Mouse (Mus musculus) kidney, postnatal 0 days (tissue): ENCODE data around the gene Slc22a12. TPM values are rescaled to one million over a fixed set of nuclear protein-coding genes. Genes with fewer than 3 reads are reported as not detected.

Experiments
- ATAC-seq: fragments of 200-750 bp; cut with Nextera tagmentation; replicated peaks from 2 replicates; pipeline ENCODE4 v1.8.0; 2017; ENCODE audit warnings: low read depth, moderate number of reproducible peaks, moderate TSS enrichment, moderate library complexity; ENCODE audit not compliant: low FRiP score
- DNase-seq: peaks from one replicate; pipeline ENCODE4 v3.0.0-alpha.2; 2016; ENCODE audit warnings: low spot score
- H3K27ac ChIP-seq: fragments of 300-500 bp; sonication (generic); 2 replicates; pipeline ENCODE4 v1.5.1; 2014; ENCODE audit warnings: mild to moderate bottlenecking
- H3K27me3 ChIP-seq: fragments of 300-500 bp; sonication (generic); 2 replicates; pipeline ENCODE4 v1.6.1; 2014; ENCODE audit warnings: low read length, mixed read lengths; ENCODE audit not compliant: insufficient read depth
- H3K36me3 ChIP-seq: fragments of 300-500 bp; sonication (generic); 2 replicates; pipeline ENCODE4 v1.6.1; 2014; ENCODE audit warnings: low read length, mixed read lengths; ENCODE audit not compliant: insufficient read depth
- H3K4me1 ChIP-seq: fragments of 300-500 bp; sonication (generic); replicated peaks from 2 replicates; pipeline ENCODE4 v1.6.1; 2014; ENCODE audit warnings: antibody characterized with exemption, low read length, mixed read lengths; ENCODE audit not compliant: insufficient read depth
- H3K4me2 ChIP-seq: fragments of 300-500 bp; sonication (generic); 2 replicates; pipeline ENCODE4 v1.6.1; 2014; ENCODE audit warnings: mild to moderate bottlenecking, low read length, moderate library complexity, mixed read lengths
- H3K4me3 ChIP-seq: fragments of 300-500 bp; sonication (generic); replicated peaks from 2 replicates; pipeline ENCODE4 v1.5.1; 2014; ENCODE audit warnings: low read depth, low read length
- H3K9ac ChIP-seq: fragments of 300-500 bp; sonication (generic); 2 replicates; pipeline ENCODE4 v1.6.1; 2014; ENCODE audit warnings: low read depth, low read length
- H3K9me3 ChIP-seq: fragments of 300-500 bp; sonication (generic); replicated peaks from 2 replicates; pipeline ENCODE4 v1.6.1; 2016; ENCODE audit warnings: low read length, inconsistent platforms, mixed read lengths
- CTCF ChIP-seq: IDR thresholded peaks from 2 replicates; pipeline ENCODE4 v1.5.1; 2016; ENCODE audit warnings: antibody characterized with exemption, low read depth, mild to moderate bottlenecking, moderate library complexity
- WGBS: fragments of 180-500 bp; shearing (Covaris S2); extraction: QIAGEN DNeasy Blood & Tissue Kit; methylation state at CpG from one replicate; pipeline ENCODE4 v1.1.7; 2014; 5-methylcytosine and 5-hydroxymethylcytosine counted together
- polyA plus RNA-seq: library from polyadenylated mRNA; unstranded; fragments of >200 nt; fragmentation: Nextera tagmentation; extraction: Ambion mirVana; gene quantifications from 2 replicates; pipeline ENCODE4 v1.2.1, GENCODE M21; 2015

Slc22a12 gene
- polyA plus RNA-seq, 1 experiment from 2014 or later, result 21.8 TPM

- peaks cover 9% of the 10 kb centered on the region; the same call in 1 of the 2 replicates for H3K4me1 ChIP-seq
- peak overlapping the region; percentile 70; the same call in 1 of the 2 replicates for H3K27ac ChIP-seq
- H3K4me3 ChIP-seq, result peak overlapping the region; percentile 44
- H3K36me3 ChIP-seq, result no peaks in the 10 kb centered on the region
- H3K27me3 ChIP-seq, result no peaks in the 10 kb centered on the region
- DNase-seq (peak; percentile 64), ATAC-seq (no peak)
- no peak for TF ChIP-seq CTCF
- H3K4me2 ChIP-seq, result peak overlapping the region; percentile 79
- under 1% methylated on average over 56 of the region's 56 CpGs for WGBS
- peak overlapping the region; percentile 61 for H3K9ac ChIP-seq
- H3K9me3 ChIP-seq, result no peaks in the 10 kb centered on the region
Observed at GRCm38 (mm10) chr19:6531011-6531631, 11.7 kb downstream of the Slc22a12 start.

- H3K9me3 ChIP-seq, result no peaks in the 10 kb centered on the region
- H3K4me2 ChIP-seq, result peak overlapping the region; percentile 79; the same call in 1 of the 2 replicates
- H3K4me1 ChIP-seq, result peaks cover 9% of the 10 kb centered on the region; the same call in 1 of the 2 replicates
- TF ChIP-seq CTCF, result no peak
- H3K27ac ChIP-seq, result no peak overlapping the region
- no peaks in the 10 kb centered on the region for H3K36me3 ChIP-seq
- H3K4me3 ChIP-seq, result no peak overlapping the region
- DNase-seq, result no peak
- WGBS, result 22% methylated on average over 13 of the region's 13 CpGs
- ATAC-seq, result no peak
- no peaks in the 10 kb centered on the region for H3K27me3 ChIP-seq
- H3K9ac ChIP-seq, result no peak overlapping the region
Observed at GRCm38 (mm10) chr19:6530359-6530758, 12.5 kb downstream of the Slc22a12 start.

DNA sequence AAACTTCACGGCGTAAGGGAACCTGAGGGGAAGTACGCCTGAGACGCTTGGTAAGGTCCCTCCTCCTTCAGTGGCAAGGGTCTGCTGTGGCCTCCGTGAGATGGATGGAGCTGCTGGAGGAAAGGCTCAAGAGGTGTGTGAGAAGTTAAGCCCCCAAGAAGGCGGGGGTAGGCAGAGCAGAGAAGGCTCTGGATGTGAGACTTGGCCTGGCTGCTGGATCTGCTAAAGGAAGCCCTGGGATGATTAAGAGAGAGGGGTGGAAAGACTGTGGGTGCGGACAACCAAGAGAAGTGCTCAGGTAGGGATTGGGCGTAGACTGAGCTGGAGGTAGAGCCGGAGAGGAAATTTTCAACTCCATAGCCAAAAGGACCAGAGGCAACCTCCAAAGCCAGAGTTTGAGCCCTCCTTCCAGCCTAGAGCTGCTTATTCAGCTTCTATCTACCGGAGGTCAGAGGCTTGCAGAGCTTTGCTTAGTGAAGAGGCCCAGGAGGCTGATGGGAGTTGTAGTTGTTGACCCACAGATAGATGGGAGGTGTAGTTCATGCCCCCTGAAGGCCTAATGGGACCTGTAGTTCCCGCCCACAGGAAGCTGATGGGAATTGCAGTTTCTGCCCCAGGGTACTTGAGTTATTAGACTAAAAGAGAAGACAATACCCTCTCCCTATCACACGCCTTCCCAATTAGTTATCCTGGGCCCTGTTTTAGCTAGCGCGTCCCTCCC, 13.4 kb downstream of the Slc22a12 start:
- TF ChIP-seq CTCF, result peak; percentile 35; the same call in 1 of the 2 replicates
- no peaks in the 10 kb centered on the region for H3K27me3 ChIP-seq
- H3K4me1 ChIP-seq, result peaks cover 9% of the 10 kb centered on the region; the same call in 1 of the 2 replicates
- H3K9ac ChIP-seq, result no peak overlapping the region
- H3K27ac ChIP-seq, result no peak overlapping the region
- H3K36me3 ChIP-seq, result no peaks in the 10 kb centered on the region
- no peak overlapping the region for H3K4me2 ChIP-seq
- no peak for ATAC-seq
- H3K4me3 ChIP-seq, result no peak overlapping the region
- no peaks in the 10 kb centered on the region for H3K9me3 ChIP-seq
- 58% methylated on average over 14 of the region's 14 CpGs for WGBS
- peak; percentile 90 for DNase-seq

- no peak overlapping the region for H3K9ac ChIP-seq
- ATAC-seq (no peak; the same call in 1 of the 2 replicates), DNase-seq (no peak)
- H3K4me2 ChIP-seq, result no peak overlapping the region
- H3K36me3 ChIP-seq, result no peaks in the 10 kb centered on the region
- TF ChIP-seq CTCF, result no peak
- no peaks in the 10 kb centered on the region for H3K9me3 ChIP-seq
- H3K27ac ChIP-seq, result no peak overlapping the region
- H3K27me3 ChIP-seq, result no peaks in the 10 kb centered on the region
- 57% methylated on average over 17 of the region's 17 CpGs for WGBS
- no peak overlapping the region for H3K4me3 ChIP-seq
- peaks cover 9% of the 10 kb centered on the region; the same call in 1 of the 2 replicates for H3K4me1 ChIP-seq
Observed at GRCm38 (mm10) chr19:6527839-6528531, 14.8 kb downstream of the Slc22a12 start.

GRCm38 (mm10) chr19:6527439-6527838, 15.4 kb downstream of the Slc22a12 start:
- WGBS, result 87% methylated on average over 3 of the region's 3 CpGs
- DNase-seq (no peak), ATAC-seq (no peak)
- H3K9me3 ChIP-seq, result no peaks in the 10 kb centered on the region
- no peak for TF ChIP-seq CTCF
- no peaks in the 10 kb centered on the region for H3K36me3 ChIP-seq
- H3K27ac ChIP-seq, result no peak overlapping the region
- peaks cover 4% of the 10 kb centered on the region; the same call in 1 of the 2 replicates for H3K4me1 ChIP-seq
- no peak overlapping the region for H3K9ac ChIP-seq
- H3K4me3 ChIP-seq, result no peak overlapping the region
- H3K27me3 ChIP-seq, result no peaks in the 10 kb centered on the region
- H3K4me2 ChIP-seq, result no peak overlapping the region

- no peaks in the 10 kb centered on the region for H3K9me3 ChIP-seq
- TF ChIP-seq CTCF, result no peak
- H3K4me2 ChIP-seq, result no peak overlapping the region
- no peak overlapping the region for H3K9ac ChIP-seq
- 93% methylated on average over 9 of the region's 9 CpGs for WGBS
- H3K36me3 ChIP-seq, result no peaks in the 10 kb centered on the region
- no peak overlapping the region for H3K4me3 ChIP-seq
- H3K27me3 ChIP-seq, result no peaks in the 10 kb centered on the region
- no peak overlapping the region for H3K27ac ChIP-seq
- no peaks in the 10 kb centered on the region; the same call in 1 of the 2 replicates for H3K4me1 ChIP-seq
- no peak for DNase-seq
- no peak for ATAC-seq
Observed at GRCm38 (mm10) chr19:6526010-6526409, 16.8 kb downstream of the Slc22a12 start.
